Mouse (Mus musculus) left cerebral cortex, adult 8-10 months (tissue): ENCODE measurements around the gene Zxdc. TPM values are rescaled to one million over a fixed set of nuclear protein-coding genes. Genes with fewer than 3 reads are reported as not detected.

Experiments
- DNase-seq, 2 experiments: peaks; one replicate each; pipeline ENCODE4 v3.0.0; 2022; ENCODE audit warnings: low spot score in 2 of 2
- total RNA-seq, 4 experiments: library from RNA; stranded (reverse); gene quantifications; 2 replicates each; pipeline ENCODE4 v1.2.4; 2022

Gene Zxdc
- total RNA-seq, 4 experiments from 2014 or later, result 28.3 to 32.6 (median 29.6) TPM

GRCm38 (mm10) chr6:90451512-90451911, 82.2 kb downstream of the Zxdc start:
- no peak for DNase-seq

GRCm38 (mm10) chr6:90452603-90453002, 83.3 kb downstream of the Zxdc start:
- DNase-seq, result no peak

Other genes starting within 250 kb of the Zxdc start
- gene Vmn1r51, start 246.9 kb upstream of the Zxdc start, total RNA-seq, result not detected
- gene Vmn1r52, start 194.7 kb upstream of the Zxdc start, total RNA-seq, result not detected
- not detected for gene V1ra8, start 166.7 kb upstream of the Zxdc start, total RNA-seq
- gene Vmn1r53, start 145.1 kb upstream of the Zxdc start, total RNA-seq, result not detected
- not detected for gene Vmn1r54, start 123.2 kb upstream of the Zxdc start, total RNA-seq
- not detected for gene BC048671, start 68.3 kb upstream of the Zxdc start, total RNA-seq
- under 1 TPM in 1 of 4 experiments, not detected in 3; 0.22 TPM for gene Chst13, start 44.3 kb upstream of the Zxdc start, total RNA-seq
- not detected for gene Uroc1, start 36.2 kb upstream of the Zxdc start, total RNA-seq
- gene Cfap100, start 59.3 kb downstream of the Zxdc start, total RNA-seq, result 1 to 10 TPM; 4.3 to 5.8 (median 5.1) TPM
- gene Klf15, start 93.1 kb downstream of the Zxdc start, total RNA-seq, result 10 to 100 TPM; 28.0 to 33.1 (median 29.4) TPM
- 10 to 100 TPM; 44.9 to 68.4 (median 49.3) TPM for gene Aldh1l1, start 116.9 kb downstream of the Zxdc start, total RNA-seq
- 1 to 10 TPM; 5.4 to 8.5 (median 7.0) TPM for gene Slc41a3, start 235.2 kb downstream of the Zxdc start, total RNA-seq